Mouse (Mus musculus): ENCODE results near the gene Tmprss13.

- peak; percentile 90 for TF ChIP-seq CTCF (IDR thresholded peaks at IDR 0.05; ENCODE audit: borderline replicate concordance, insufficient read depth, low read length)
- TF ChIP-seq POLR2A (IDR thresholded peaks at IDR 0.05; ENCODE audit: low read depth, low read length), result no peak
Observed at GRCm38 (mm10) chr9:45388385-45388994, 69.6 kb downstream of the Tmprss13 start.

Measured in embryonic fibroblast, embryonic 13.5 days (primary cell).